Mouse (Mus musculus): ENCODE results near the gene Thpo.

DNA sequence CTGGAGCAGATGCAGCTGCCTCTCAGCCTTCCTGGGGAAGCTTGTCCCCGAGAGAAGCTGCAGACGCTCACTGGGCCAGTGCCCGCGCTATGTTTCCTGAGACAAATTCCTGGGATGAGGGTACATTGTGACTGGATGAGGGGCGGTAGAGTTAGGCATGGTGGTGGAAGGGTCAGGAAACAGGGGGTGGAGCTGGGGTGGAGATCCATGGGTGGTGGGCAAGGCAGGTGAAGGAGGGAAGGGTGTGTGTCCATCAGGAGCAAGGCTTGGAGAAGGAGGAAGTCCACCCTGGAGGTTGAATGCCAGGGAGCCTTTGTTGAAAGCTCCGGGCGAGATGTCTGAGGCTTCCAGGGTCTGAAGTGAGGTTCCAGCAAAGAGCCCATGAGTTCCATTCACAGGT, 9.0 kb downstream of the Thpo start:
- TF ChIP-seq CTCF (IDR thresholded peaks at IDR 0.05; ENCODE audit: low read depth) (no peak), EP300 (IDR thresholded peaks at IDR 0.05; ENCODE audit: low read depth) (no peak)

Data from liver, embryonic 14.5 days (tissue).